Mouse (Mus musculus): Measurements from ENCODE around the gene Sgsm3. TPM values are rescaled to one million over a fixed set of nuclear protein-coding genes. Genes with fewer than 3 reads are reported as not detected.
A peak's percentile ranks its signal among the peaks of the same experiment; 100 is the strongest.

Sgsm3 gene
- polyA plus RNA-seq, 1 experiment from 2014 or later, result 15.7 TPM

DNA sequence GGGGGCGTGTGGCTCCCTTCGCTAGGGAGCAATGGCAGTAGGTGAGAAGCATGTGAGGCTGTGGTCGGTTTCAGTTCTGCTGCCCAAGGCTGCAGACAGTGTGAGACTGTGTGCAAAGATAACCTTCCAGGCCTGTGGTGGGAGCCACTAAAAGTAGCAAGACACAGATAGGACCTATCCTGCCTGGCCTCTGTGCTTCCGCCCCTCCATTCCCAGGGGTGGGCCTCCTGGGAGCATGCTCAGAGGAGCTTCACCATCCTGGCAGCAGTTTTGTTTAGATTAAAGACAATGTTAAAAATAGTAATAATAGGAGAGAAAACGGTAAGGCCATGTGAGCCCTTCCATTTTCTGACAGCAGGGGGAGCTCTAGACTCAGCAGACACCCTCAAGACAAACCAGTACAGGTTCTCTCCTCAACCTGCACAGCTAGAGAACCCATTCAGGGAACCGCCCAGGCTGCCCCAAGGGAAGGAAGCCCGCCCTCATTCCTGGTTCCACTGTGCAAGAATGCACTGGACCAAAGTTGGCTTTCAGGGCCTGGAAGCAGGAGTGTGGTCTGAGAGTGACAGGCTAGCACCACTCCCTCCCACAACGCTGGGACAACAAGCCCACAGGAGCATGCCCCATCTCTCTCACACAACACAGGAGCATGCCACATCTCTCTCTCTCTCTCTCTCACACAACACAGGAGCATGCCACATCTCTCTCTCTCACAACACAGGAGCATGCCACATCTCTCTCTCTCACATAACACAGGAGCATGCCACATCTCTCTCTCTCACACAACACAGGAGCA lies 50.0 kb downstream of the Sgsm3 start:
- ATAC-seq (ENCODE audit: insufficient number of reproducible peaks, low FRiP score), result peak; percentile 70; the same call in 1 of the 2 replicates
- WGBS, result 12% methylated on average over 8 of the region's 8 CpGs
- 0 out of 2 replicates have a peak, but pooled peaks cover 3% of the 10 kb centered on the region for H3K36me3 ChIP-seq

GRCm38 (mm10) chr15:81030891-81031425 lies 53.4 kb downstream of the Sgsm3 start:
- Histone ChIP-seq H3K4me1 (replicated peaks) (peaks cover 55% of the 10 kb centered on the region), H3K4me2 (no peak overlapping the region), H3K27me3 (replicated peaks) (no peaks in the 10 kb centered on the region), H3K36me3 (no peaks in the 10 kb centered on the region), H3K4me3 (no peak overlapping the region), H3K27ac (ENCODE audit: poor library complexity, severe bottlenecking) (no peak overlapping the region), H3K9ac (no peak overlapping the region), H3K9me3 (replicated peaks) (no peaks in the 10 kb centered on the region)
- 83% methylated on average over 10 of the region's 10 CpGs for WGBS
- ATAC-seq (ENCODE audit: insufficient number of reproducible peaks, low FRiP score), result no peak

More for the DNA sequence above, 50.0 kb downstream of the Sgsm3 start:
- H3K27me3 ChIP-seq (replicated peaks), result no peaks in the 10 kb centered on the region
- peaks cover 23% of the 10 kb centered on the region for H3K4me1 ChIP-seq (replicated peaks)
- no peak overlapping the region for H3K4me3 ChIP-seq
- peak overlapping the region; percentile 14; the same call in 1 of the 2 replicates for H3K27ac ChIP-seq (ENCODE audit: poor library complexity, severe bottlenecking)
- peak overlapping the region; percentile 29; the same call in 1 of the 2 replicates for H3K9ac ChIP-seq
- H3K9me3 ChIP-seq (replicated peaks), result no peaks in the 10 kb centered on the region
- H3K4me2 ChIP-seq, result peak overlapping the region; percentile 15; the same call in 1 of the 2 replicates

DNA sequence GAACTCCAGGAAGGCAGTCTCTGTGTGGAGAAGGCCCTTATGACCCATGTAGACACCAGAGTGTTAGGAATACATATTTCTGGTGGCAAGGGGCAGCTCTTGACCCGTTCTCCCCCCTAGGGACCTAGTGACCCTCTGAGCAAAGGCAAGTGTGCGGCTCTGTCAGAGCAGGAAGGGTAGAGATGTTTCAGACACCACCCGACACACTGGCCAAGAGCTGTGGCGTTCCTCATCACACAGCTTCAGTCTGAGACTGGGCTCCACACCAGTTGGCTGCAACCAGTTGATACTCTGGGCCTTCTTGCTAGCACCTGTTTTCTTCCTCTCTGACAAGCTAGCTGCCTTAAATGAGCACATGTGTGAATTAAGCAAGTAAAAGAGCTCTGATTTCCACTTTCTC lies 54.0 kb downstream of the Sgsm3 start:
- 86% methylated on average over 4 of the region's 4 CpGs for WGBS

DNA sequence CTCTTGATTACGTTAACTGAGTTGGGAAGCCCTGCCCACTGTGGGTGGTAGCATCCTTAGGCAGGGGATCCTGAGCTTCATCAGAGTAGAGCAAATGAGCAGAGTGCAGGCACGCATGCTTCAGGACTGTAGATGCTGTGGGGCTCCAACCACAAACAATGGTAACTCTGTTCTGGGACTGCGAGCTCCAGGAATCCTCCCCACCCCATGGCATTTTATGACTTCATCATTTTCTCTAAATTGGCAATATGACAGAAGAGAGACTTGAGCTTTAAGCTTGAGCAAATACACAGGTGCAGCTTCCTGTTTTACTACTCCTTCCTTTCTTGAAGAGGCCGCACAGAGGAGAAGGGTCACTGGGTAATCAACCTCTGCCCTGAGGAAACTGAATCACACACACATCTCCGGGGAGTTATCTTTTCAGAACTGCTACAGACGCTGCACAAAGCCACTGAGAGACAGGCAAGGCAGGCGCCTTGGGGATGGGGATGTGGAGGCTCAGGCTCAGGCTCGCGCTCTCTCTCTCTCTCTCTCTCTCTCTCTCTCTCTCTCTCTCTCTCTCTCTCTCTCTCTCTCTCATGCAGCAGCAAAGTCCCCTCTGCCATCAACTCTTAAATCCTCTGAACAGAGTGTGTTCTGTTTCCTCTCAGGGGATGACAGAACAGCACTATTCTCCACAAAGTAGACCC lies 55.5 kb downstream of the Sgsm3 start:
- WGBS, result 39% methylated on average over 9 of the region's 9 CpGs
- no peak overlapping the region for H3K9ac ChIP-seq
- no peaks in the 10 kb centered on the region for H3K9me3 ChIP-seq (replicated peaks)
- no peak overlapping the region for H3K4me3 ChIP-seq
- no peak overlapping the region for H3K4me2 ChIP-seq
- H3K27me3 ChIP-seq (replicated peaks), result no peaks in the 10 kb centered on the region
- ATAC-seq (ENCODE audit: insufficient number of reproducible peaks, low FRiP score), result no peak
- H3K27ac ChIP-seq (ENCODE audit: poor library complexity, severe bottlenecking), result peak overlapping the region; percentile 45; the same call in 1 of the 2 replicates
- H3K36me3 ChIP-seq, result no peaks in the 10 kb centered on the region
- peaks cover 34% of the 10 kb centered on the region for H3K4me1 ChIP-seq (replicated peaks)

More for the DNA sequence above, 54.0 kb downstream of the Sgsm3 start:
- H3K4me1 ChIP-seq (replicated peaks), result peaks cover 48% of the 10 kb centered on the region
- ATAC-seq (ENCODE audit: insufficient number of reproducible peaks, low FRiP score), result no peak
- H3K27me3 ChIP-seq (replicated peaks), result no peaks in the 10 kb centered on the region
- H3K9ac ChIP-seq, result no peak overlapping the region
- no peak overlapping the region for H3K4me2 ChIP-seq
- H3K4me3 ChIP-seq, result no peak overlapping the region
- H3K27ac ChIP-seq (ENCODE audit: poor library complexity, severe bottlenecking), result no peak overlapping the region
- no peaks in the 10 kb centered on the region for H3K36me3 ChIP-seq
- no peaks in the 10 kb centered on the region for H3K9me3 ChIP-seq (replicated peaks)

GRCm38 (mm10) chr15:81034119-81034518 lies 56.6 kb downstream of the Sgsm3 start:
- H3K9ac ChIP-seq, result no peak overlapping the region
- no peaks in the 10 kb centered on the region for H3K36me3 ChIP-seq
- no peak overlapping the region for H3K4me3 ChIP-seq
- no peak overlapping the region for H3K4me2 ChIP-seq
- H3K4me1 ChIP-seq (replicated peaks), result peaks cover 33% of the 10 kb centered on the region
- H3K9me3 ChIP-seq (replicated peaks), result no peaks in the 10 kb centered on the region
- ATAC-seq (ENCODE audit: insufficient number of reproducible peaks, low FRiP score), result no peak
- no peak overlapping the region for H3K27ac ChIP-seq (ENCODE audit: poor library complexity, severe bottlenecking)
- no peaks in the 10 kb centered on the region for H3K27me3 ChIP-seq (replicated peaks)
- WGBS, result 48% methylated on average over 6 of the region's 6 CpGs

GRCm38 (mm10) chr15:81035417-81036162 lies 58.0 kb downstream of the Sgsm3 start:
- ATAC-seq (ENCODE audit: insufficient number of reproducible peaks, low FRiP score), result peak; percentile 60; the same call in 1 of the 2 replicates
- H3K4me1 ChIP-seq (replicated peaks), result peaks cover 33% of the 10 kb centered on the region
- H3K27ac ChIP-seq (ENCODE audit: poor library complexity, severe bottlenecking), result peak overlapping the region; percentile 42
- no peaks in the 10 kb centered on the region for H3K27me3 ChIP-seq (replicated peaks)
- H3K4me3 ChIP-seq, result no peak overlapping the region
- H3K36me3 ChIP-seq, result no peaks in the 10 kb centered on the region
- no peak overlapping the region for H3K4me2 ChIP-seq
- 39% methylated on average over 12 of the region's 12 CpGs for WGBS
- H3K9me3 ChIP-seq (replicated peaks), result no peaks in the 10 kb centered on the region
- H3K9ac ChIP-seq, result peak overlapping the region; percentile 34; the same call in 1 of the 2 replicates

- Histone ChIP-seq H3K9me3 (replicated peaks) (no peaks in the 10 kb centered on the region), H3K27ac (ENCODE audit: poor library complexity, severe bottlenecking) (no peak overlapping the region), H3K27me3 (replicated peaks) (no peaks in the 10 kb centered on the region), H3K9ac (no peak overlapping the region), H3K4me1 (replicated peaks) (peaks cover 45% of the 10 kb centered on the region), H3K4me2 (no peak overlapping the region), H3K36me3 (no peaks in the 10 kb centered on the region), H3K4me3 (no peak overlapping the region)
- no peak for ATAC-seq (ENCODE audit: insufficient number of reproducible peaks, low FRiP score)
- 85% methylated on average over 5 of the region's 5 CpGs for WGBS
Measured at GRCm38 (mm10) chr15:81038419-81038818, 60.9 kb downstream of the Sgsm3 start.

DNA sequence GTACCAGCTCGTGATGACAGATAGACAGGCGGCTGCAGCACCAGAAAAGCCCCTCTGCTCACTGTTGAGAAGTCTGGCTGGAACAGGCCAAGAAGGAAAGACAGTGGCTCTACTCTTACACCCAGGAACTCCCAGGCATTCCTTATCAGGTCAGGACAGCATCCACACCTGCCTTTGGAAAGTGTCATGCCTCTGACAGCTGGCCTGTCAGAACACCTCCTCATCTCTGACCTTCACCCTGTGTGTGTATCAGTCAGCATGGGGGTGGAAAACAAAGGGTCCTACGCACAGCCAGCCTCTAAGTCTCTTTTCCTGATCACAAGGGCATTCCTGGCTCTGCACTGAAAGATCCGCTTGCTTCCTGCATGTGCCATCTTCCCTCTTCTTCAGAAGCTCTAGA lies 64.2 kb downstream of the Sgsm3 start:
- Histone ChIP-seq H3K36me3 (peaks cover 10% of the 10 kb centered on the region), H3K27ac (ENCODE audit: poor library complexity, severe bottlenecking) (peak overlapping the region; percentile 4; the same call in 1 of the 2 replicates), H3K4me3 (no peak overlapping the region), H3K9me3 (replicated peaks) (no peaks in the 10 kb centered on the region), H3K27me3 (replicated peaks) (no peaks in the 10 kb centered on the region), H3K4me1 (replicated peaks) (peaks cover 19% of the 10 kb centered on the region), H3K9ac (0 out of 2 replicates have a peak overlapping the region, but pooled peaks have one; percentile 20), H3K4me2 (no peak overlapping the region)
- 32% methylated on average over 4 of the region's 4 CpGs for WGBS
- ATAC-seq (ENCODE audit: insufficient number of reproducible peaks, low FRiP score), result no peak; the same call in 1 of the 2 replicates

DNA sequence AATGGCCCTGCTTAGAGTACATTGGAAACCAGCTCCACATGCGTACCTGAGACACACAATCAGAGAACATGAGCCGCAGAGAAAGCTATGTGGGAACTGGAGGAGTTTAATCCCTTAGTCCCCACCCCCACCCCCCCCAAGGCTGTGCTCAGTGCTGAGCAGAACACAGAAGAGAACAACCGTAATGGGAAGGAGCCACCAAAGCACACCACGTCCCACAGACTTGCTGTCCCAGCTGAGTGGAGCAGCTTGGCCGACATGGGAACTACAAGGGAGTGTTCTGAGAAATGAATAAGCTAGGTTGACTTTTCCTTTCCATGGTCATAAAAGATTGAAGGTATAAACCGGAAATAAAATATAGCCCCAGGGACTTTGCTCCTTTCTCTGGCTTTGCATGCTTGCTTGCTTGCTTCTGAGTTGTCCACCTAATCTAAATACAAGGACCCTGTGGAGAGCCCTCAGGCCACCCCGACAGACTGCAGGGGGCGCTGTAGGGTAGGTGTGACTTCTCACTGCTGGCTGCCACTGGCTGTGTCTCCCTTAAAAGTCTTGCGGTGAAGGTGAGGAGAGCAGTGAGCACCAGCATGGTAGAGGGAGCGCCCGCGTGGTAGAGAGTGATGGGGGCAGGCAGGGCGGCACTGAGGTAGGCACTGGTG lies 64.8 kb downstream of the Sgsm3 start:
- WGBS, result 54% methylated on average over 13 of the region's 13 CpGs
- H3K9me3 ChIP-seq (replicated peaks), result no peaks in the 10 kb centered on the region
- ATAC-seq (ENCODE audit: insufficient number of reproducible peaks, low FRiP score), result no peak
- H3K4me3 ChIP-seq, result no peak overlapping the region
- H3K27ac ChIP-seq (ENCODE audit: poor library complexity, severe bottlenecking), result 0 out of 2 replicates have a peak overlapping the region, but pooled peaks have one; percentile 4
- H3K4me1 ChIP-seq (replicated peaks), result peaks cover 22% of the 10 kb centered on the region
- peaks cover 10% of the 10 kb centered on the region for H3K36me3 ChIP-seq
- no peaks in the 10 kb centered on the region for H3K27me3 ChIP-seq (replicated peaks)
- H3K4me2 ChIP-seq, result no peak overlapping the region
- H3K9ac ChIP-seq, result no peak overlapping the region

- no peaks in the 10 kb centered on the region for H3K9me3 ChIP-seq (replicated peaks)
- H3K36me3 ChIP-seq, result peaks cover 10% of the 10 kb centered on the region
- H3K9ac ChIP-seq, result no peak overlapping the region
- WGBS, result 89% methylated on average over 9 of the region's 9 CpGs
- no peak overlapping the region for H3K4me3 ChIP-seq
- H3K4me2 ChIP-seq, result no peak overlapping the region
- no peak for ATAC-seq (ENCODE audit: insufficient number of reproducible peaks, low FRiP score)
- H3K4me1 ChIP-seq (replicated peaks), result peaks cover 35% of the 10 kb centered on the region
- no peak overlapping the region for H3K27ac ChIP-seq (ENCODE audit: poor library complexity, severe bottlenecking)
- no peaks in the 10 kb centered on the region for H3K27me3 ChIP-seq (replicated peaks)
Measured at GRCm38 (mm10) chr15:81044446-81044845, 66.9 kb downstream of the Sgsm3 start.

Data from heart, embryonic 12.5 days (tissue).